Mouse (Mus musculus): ENCODE measurements around the gene Kif1b. TPM values are rescaled to one million over a fixed set of nuclear protein-coding genes. Genes with fewer than 3 reads are reported as not detected.

The Kif1b gene
- total RNA-seq, 2 experiments from 2014 or later, result 4.6 to 8.0 TPM

DNA sequence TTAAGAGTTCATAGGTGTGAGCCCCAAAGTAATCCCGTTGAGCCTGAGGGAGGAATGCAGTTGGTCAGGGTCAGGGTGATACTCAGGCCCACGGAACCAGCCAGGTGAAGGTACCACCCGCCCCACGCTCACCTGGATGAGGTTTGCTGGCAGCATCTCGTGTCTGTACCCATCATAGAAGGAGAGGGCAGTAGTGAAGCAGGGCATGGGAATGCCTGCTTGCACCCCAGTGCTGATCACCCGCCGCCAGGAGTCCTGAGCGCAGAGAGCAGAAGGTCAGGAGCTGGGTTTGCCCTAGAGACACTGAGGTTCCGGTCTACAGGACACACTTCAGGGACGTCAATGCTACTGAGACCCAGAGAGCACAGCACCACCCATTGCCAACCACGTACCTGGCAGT is 156.8 kb downstream of the Kif1b start:
- no peak for ATAC-seq (replicated peaks; ENCODE audit: low FRiP score, poor library complexity, severe bottlenecking)

GRCm38 (mm10) chr4:149150256-149150655 is 157.2 kb downstream of the Kif1b start:
- ATAC-seq (replicated peaks; ENCODE audit: low FRiP score, poor library complexity, severe bottlenecking), result no peak

DNA sequence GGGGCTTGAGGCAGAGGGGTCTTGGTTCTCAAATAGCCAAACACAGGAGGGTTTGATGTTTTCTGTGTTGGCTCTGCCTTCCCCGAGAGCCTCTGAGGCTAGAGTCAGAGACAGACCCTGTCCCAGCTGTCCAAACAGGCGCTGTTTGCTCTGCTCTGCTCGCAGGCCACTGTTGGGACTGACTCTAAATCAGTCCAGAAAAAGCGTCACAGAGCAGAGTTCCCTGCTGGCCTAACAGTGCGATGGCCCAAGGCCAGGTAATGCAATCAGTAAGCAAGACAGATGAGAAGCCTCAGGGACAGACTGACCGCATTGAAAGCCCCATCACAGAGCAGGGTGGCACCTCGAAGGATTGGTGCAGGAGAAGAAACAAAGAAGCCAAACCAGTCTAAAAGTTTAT is 157.9 kb downstream of the Kif1b start:
- no peak for ATAC-seq (replicated peaks; ENCODE audit: low FRiP score, poor library complexity, severe bottlenecking)

DNA sequence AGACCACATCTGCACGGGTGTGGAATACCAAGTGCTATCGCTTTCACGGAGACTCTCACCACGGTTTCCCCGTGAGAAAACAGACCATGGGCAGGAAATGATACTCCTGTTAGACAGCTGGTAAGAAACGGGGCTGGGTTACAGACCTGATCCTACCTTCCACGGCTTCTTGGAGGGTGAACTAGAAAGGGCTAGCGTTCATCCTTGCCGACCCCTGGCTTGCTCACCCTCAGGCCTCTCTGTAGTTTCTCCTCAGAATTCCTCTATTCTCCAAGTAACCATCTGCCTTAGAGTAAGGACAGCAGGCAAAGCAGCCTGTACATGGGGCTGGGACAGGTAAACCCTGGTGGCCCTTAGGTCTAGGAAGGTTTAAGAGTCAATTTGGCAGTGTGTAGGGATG is 158.3 kb downstream of the Kif1b start:
- no peak for ATAC-seq (replicated peaks; ENCODE audit: low FRiP score, poor library complexity, severe bottlenecking)

DNA sequence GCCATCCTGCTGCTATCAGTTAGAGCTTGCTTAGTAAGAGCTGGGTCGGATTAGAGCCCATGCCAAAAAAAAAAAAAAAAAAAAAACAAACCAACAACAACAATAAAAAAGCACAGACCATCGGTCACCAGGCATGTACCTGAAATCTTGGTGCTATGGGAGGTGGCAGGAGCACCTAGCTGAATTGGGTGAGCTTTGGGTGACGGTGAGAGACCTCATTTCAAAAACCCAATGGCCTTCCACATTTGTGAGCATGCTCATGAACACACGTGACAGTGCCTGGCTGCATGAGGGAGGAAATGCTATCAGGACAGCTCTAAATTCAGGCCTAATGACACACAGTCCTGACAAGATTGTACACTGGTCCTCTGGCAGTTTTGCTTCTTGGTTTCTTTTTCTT is 159.4 kb downstream of the Kif1b start:
- ATAC-seq (replicated peaks; ENCODE audit: low FRiP score, poor library complexity, severe bottlenecking), result no peak

DNA sequence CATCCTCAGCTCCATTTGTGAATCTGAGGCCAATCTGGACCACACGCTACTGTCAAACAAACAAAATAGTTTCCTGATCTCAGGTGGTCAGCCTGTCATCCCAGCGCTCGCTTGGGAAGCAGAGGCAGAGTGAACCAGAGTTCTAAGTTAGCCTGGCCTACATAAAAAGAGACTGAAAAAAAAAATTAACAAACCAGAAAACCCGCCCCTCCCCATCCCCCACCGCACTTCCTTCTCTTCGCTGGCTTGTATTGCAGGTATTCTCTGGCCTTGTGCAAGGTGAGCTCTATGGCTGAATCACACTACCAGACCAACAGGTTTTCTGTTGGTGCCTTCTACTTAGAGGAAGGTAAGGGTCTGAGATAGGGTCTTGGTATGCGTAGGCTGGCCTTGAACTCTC is 160.0 kb downstream of the Kif1b start:
- ATAC-seq (replicated peaks; ENCODE audit: low FRiP score, poor library complexity, severe bottlenecking), result no peak

- no peak for ATAC-seq (replicated peaks; ENCODE audit: low FRiP score, poor library complexity, severe bottlenecking)
Observed at GRCm38 (mm10) chr4:149145151-149145550, 162.3 kb downstream of the Kif1b start.

GRCm38 (mm10) chr4:149144459-149144858 is 163.0 kb downstream of the Kif1b start:
- peak; percentile 80 for ATAC-seq (replicated peaks; ENCODE audit: low FRiP score, poor library complexity, severe bottlenecking)

GRCm38 (mm10) chr4:149143594-149143993 is 163.9 kb downstream of the Kif1b start:
- ATAC-seq (replicated peaks; ENCODE audit: low FRiP score, poor library complexity, severe bottlenecking), result no peak

GRCm38 (mm10) chr4:149138515-149138914 is 169.0 kb downstream of the Kif1b start:
- no peak for ATAC-seq (replicated peaks; ENCODE audit: low FRiP score, poor library complexity, severe bottlenecking)

DNA sequence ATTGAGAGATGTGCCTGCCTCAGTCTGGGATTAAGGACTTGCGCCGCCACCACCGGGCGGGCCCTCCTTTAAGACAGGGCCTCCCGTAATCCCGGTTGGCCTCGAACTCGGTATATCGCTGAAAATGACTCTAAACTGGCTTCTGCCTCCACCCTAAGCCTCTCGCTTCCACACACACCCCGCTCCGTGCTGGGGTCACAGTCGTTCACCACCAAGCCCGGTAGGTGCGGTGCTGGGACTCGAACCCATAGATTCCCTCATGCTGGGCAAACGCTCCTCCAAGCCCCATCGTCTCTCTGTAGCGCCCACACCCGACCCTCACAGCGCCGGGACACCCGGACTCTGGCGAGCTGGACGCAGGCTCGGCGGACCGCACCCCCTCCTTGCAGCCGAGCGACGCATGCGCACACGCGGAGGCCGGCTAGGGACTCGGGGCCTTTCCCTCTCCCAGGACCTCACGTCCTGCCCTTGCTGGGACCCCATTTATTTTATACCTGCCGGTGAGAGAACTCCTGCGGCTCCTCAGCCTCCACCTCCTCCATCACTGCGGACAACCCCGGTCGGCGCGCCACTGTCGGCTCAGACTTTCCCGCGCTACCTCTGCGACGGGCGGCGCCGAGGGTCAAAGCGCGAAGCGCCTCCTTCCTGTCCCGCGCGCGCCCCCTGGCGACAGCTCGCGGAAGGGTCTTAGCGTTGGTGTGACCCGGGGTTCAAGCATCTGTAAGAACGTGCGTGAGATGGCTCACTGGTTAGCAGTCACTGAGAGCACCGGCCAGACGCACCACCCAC is 170.3 kb downstream of the Kif1b start, which contains the start of gene Cenps:
Gene Cenps, minus strand, starts transcription at position 648 of the 789 bp plus-strand sequence.
- peak; percentile 95 for ATAC-seq (replicated peaks; ENCODE audit: low FRiP score, poor library complexity, severe bottlenecking)

GRCm38 (mm10) chr4:149136116-149136850 is 171.2 kb downstream of the Kif1b start:
- ATAC-seq (replicated peaks; ENCODE audit: low FRiP score, poor library complexity, severe bottlenecking), result no peak

- ATAC-seq (replicated peaks; ENCODE audit: low FRiP score, poor library complexity, severe bottlenecking), result no peak
Observed at GRCm38 (mm10) chr4:149133395-149133794, 174.1 kb downstream of the Kif1b start.

- ATAC-seq (replicated peaks; ENCODE audit: low FRiP score, poor library complexity, severe bottlenecking), result no peak
Observed at GRCm38 (mm10) chr4:149131789-149132565, 175.5 kb downstream of the Kif1b start.

DNA sequence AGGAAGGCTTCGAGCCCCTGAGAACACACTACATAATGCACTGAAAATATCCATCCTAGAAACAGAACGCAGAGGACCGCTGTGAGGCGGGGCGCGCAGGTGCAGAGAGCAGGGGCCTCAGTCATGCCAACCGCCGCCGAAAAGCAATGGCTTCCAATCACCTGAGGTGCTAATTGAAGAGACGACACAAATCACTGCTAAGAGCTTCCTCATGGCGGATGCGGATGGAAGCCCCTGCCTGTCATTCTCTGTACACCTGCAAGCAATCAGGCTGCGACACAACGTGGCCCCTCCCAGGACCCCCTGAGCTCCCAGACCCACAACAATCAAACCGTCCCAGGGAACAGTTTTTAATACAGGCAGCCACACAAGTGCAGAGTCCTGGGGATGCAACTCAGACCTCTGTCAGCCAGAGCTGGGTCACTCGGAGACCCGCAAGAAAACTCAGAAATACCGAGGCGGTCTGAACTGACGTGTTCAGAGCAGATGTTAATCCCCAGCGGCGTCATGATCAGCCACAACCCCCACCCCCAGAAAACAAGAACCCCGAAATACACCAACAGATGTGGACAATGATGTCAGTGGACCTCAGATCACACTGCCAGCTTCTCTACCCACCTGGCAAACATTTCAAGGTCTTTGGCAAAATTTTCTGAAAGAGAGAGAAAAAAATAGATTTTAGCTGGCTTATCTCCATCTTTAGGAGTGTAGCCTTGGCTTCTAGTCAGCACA is 176.3 kb downstream of the Kif1b start:
- ATAC-seq (replicated peaks; ENCODE audit: low FRiP score, poor library complexity, severe bottlenecking), result no peak

GRCm38 (mm10) chr4:149128467-149128866 is 179.0 kb downstream of the Kif1b start:
- ATAC-seq (replicated peaks; ENCODE audit: low FRiP score, poor library complexity, severe bottlenecking), result no peak

GRCm38 (mm10) chr4:149126663-149127062 is 180.8 kb downstream of the Kif1b start, which contains the start of gene Cort:
Gene Cort, minus strand, starts transcription at chr4:149126763.
- no peak for ATAC-seq (replicated peaks; ENCODE audit: low FRiP score, poor library complexity, severe bottlenecking)

All from erythroid progenitor cell, adult 5-6 weeks (primary cell).